Mouse (Mus musculus) effector memory CD4-positive, alpha-beta T cell, adult 5 months (primary cell): Measurements from ENCODE around the gene Fam78b. TPM values are rescaled to one million over a fixed set of nuclear protein-coding genes. Genes with fewer than 3 reads are reported as not detected.

Experiments
- polyA plus RNA-seq: library from polyadenylated mRNA; unstranded; fragments of 100-300 nt; shearing (Covaris generic); gene quantifications from one replicate; pipeline ENCODE4 v1.2.1, GENCODE M21; 2017

The Fam78b gene
- not detected for polyA plus RNA-seq

DNA sequence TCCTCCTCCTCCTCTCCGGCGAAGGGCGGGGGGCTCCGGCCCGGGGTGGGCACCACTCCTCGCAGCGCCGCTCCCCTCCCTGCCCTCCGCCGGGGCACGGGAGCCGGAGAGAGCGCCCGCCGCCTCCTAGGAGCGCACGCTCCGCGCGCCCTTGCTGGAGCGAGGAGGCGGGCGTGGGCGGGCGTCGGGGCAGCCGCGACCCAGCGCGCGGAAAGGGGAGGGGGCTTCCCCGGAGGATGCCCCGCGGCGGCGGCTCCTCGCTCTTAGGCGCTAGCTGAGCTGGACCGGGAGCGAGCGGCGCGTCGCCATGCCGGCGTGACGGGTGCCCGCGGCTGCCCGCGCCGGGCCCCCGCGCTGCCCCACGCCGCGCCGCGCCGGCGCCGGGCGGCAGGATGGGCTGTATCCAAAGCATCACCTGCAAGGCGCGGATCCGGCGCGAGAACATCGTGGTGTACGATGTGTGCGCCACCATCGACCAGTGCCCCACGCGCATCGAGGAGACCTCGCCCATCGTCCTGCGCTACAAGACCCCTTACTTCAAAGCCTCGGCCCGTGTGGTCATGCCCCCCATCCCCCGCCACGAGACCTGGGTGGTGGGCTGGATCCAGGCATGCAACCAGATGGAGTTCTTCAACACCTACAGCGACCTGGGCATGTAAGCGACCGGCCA lies at the start of gene Fam78b:
Fam78b (plus strand) TSS at position 244 of the 670 bp plus-strand sequence.

